Mouse (Mus musculus): ENCODE measurements around the gene Patj. TPM values are rescaled to one million over a fixed set of nuclear protein-coding genes. Genes with fewer than 3 reads are reported as not detected.

Gene Patj
- polyA plus RNA-seq, 1 experiment = 124 TPM

DNA sequence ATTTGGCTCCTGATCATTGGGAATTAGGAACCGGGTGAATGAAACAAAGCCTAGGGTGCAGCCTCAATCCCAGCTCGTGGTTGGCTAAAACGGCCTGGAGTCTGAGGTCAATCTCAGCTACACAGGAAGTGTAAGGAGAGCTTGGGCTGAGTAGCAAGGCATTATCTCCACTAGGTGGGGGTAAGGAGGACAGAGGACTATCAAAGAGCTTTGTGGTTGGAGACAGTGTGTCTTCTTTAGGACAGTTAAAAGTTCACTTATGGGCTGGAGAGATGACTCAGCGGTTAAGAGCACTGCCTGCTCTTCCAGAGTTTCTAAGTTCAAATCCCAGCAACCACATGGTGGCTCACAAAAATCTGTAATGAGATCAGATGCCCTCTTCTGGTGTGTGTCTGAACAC, 329.9 kb downstream of the Patj start:
- Histone ChIP-seq H3K27ac (ENCODE audit: insufficient read depth, low read length) (no peak overlapping the region), H3K27me3 (ENCODE audit: control insufficient read depth, insufficient read depth, low read length) (no peaks in the 10 kb centered on the region), H3K4me1 (ENCODE audit: control insufficient read depth, insufficient read depth, low read length) (no peaks in the 10 kb centered on the region), H3K4me3 (replicated peaks; ENCODE audit: insufficient read depth, low read depth, low read length) (no peak overlapping the region)
- TF ChIP-seq CTCF (IDR thresholded peaks at IDR 0.05; ENCODE audit: borderline replicate concordance, insufficient read depth, low read depth, low read length) (peak; percentile 20; the same call in 1 of the 2 replicates), POLR2A (IDR thresholded peaks at IDR 0.05; ENCODE audit: borderline replicate concordance, insufficient read depth, low read length) (no peak)
- WGBS = 38% methylated on average over 4 of the region's 4 CpGs
- no peak for DNase-seq

DNA sequence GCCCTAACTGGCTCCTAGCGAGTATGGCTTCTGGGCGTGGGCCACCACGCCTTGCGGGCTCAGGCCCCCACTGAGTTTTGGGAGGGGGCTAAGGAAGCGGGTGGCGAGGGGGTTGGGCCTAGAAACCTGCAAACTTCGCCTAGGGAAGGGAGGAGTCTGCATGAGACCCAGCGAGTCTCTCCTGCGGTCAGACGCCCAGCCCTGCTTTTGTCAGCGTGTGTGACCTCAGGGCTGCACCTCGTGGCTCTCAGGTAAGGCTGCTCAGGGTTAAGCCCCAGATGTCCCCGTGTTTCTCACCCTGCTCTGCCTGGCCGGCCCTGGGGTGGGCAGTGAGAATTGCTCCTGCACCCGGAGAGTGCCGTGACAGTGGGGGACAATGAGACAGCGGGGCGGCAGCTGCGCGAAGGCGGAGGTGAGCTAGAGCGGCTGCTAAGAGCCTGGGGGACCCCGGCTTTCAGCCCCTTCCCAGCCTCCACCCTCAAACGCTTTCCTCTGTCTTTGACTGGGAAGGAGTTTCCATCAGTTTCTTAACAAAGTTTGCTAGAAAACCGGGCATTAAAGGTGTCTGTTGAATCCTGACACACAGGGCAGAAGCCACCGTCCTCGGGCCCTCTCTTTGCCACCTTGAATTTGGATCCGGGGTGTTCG, 331.1 kb downstream of the Patj start, which contains the start of gene L1td1:
Gene L1td1 (plus strand): TSS at position 145 of the 648 bp plus-strand sequence.
- H3K27me3 ChIP-seq (ENCODE audit: control insufficient read depth, insufficient read depth, low read length) = no peaks in the 10 kb centered on the region
- H3K27ac ChIP-seq (ENCODE audit: insufficient read depth, low read length) = no peak within 1 kb of the TSS
- no peak within 1 kb of the TSS for H3K4me3 ChIP-seq (replicated peaks; ENCODE audit: insufficient read depth, low read depth, low read length)
- 16% methylated on average over 29 of the region's 29 CpGs for WGBS
- no peaks in the 10 kb centered on the region for H3K4me1 ChIP-seq (ENCODE audit: control insufficient read depth, insufficient read depth, low read length)
- TF ChIP-seq CTCF (IDR thresholded peaks at IDR 0.05; ENCODE audit: borderline replicate concordance, insufficient read depth, low read depth, low read length) (no peak), POLR2A (IDR thresholded peaks at IDR 0.05; ENCODE audit: borderline replicate concordance, insufficient read depth, low read length) (no peak)
- no peak for DNase-seq

GRCm38 (mm10) chr4:98727295-98727958, 331.8 kb downstream of the Patj start:
- TF ChIP-seq POLR2A (IDR thresholded peaks at IDR 0.05; ENCODE audit: borderline replicate concordance, insufficient read depth, low read length) (no peak), CTCF (IDR thresholded peaks at IDR 0.05; ENCODE audit: borderline replicate concordance, insufficient read depth, low read depth, low read length) (no peak)
- 15% methylated on average over 21 of the region's 21 CpGs for WGBS
- no peaks in the 10 kb centered on the region for H3K27me3 ChIP-seq (ENCODE audit: control insufficient read depth, insufficient read depth, low read length)
- H3K27ac ChIP-seq (ENCODE audit: insufficient read depth, low read length) = no peak overlapping the region
- no peak for DNase-seq
- H3K4me1 ChIP-seq (ENCODE audit: control insufficient read depth, insufficient read depth, low read length) = no peaks in the 10 kb centered on the region
- H3K4me3 ChIP-seq (replicated peaks; ENCODE audit: insufficient read depth, low read depth, low read length) = no peak overlapping the region

- Histone ChIP-seq H3K27me3 (ENCODE audit: control insufficient read depth, insufficient read depth, low read length) (no peaks in the 10 kb centered on the region), H3K4me1 (ENCODE audit: control insufficient read depth, insufficient read depth, low read length) (no peaks in the 10 kb centered on the region), H3K4me3 (replicated peaks; ENCODE audit: insufficient read depth, low read depth, low read length) (no peak overlapping the region), H3K27ac (ENCODE audit: insufficient read depth, low read length) (no peak overlapping the region)
- TF ChIP-seq POLR2A (IDR thresholded peaks at IDR 0.05; ENCODE audit: borderline replicate concordance, insufficient read depth, low read length) (no peak), CTCF (IDR thresholded peaks at IDR 0.05; ENCODE audit: borderline replicate concordance, insufficient read depth, low read depth, low read length) (no peak)
- no peak for DNase-seq
- 17% methylated on average over 10 of the region's 10 CpGs for WGBS
These were observed 332.4 kb downstream of the Patj start for GRCm38 (mm10) chr4:98727959-98728347.

- WGBS = 78% methylated on average over 7 of the region's 7 CpGs
- DNase-seq = no peak
- TF ChIP-seq POLR2A (IDR thresholded peaks at IDR 0.05; ENCODE audit: borderline replicate concordance, insufficient read depth, low read length) (no peak), CTCF (IDR thresholded peaks at IDR 0.05; ENCODE audit: borderline replicate concordance, insufficient read depth, low read depth, low read length) (no peak)
These were observed 333.1 kb downstream of the Patj start for GRCm38 (mm10) chr4:98728716-98729115.

DNA sequence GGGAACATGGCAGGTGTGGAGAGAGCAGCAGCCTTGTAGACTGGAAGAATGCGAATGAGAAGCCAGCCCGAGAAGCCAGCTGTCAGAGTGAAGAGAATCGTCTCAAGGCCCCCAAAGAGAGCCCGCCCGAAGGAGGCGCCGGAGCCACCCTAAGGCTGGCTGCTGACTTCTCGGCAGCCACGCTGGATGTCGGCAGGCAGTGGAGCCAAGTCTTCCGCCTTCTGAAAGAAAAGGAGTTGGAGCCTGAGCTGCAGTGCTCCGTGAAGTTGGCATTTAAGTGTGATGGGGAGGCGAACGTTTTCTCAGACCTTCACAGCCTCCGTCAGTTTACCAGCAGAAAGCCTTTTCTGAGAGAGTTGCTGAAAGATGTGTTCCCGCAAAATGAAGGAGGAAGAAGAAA, 338.1 kb downstream of the Patj start:
- 89% methylated on average over 16 of the region's 16 CpGs for WGBS
- no peak for DNase-seq
- Histone ChIP-seq H3K27ac (ENCODE audit: insufficient read depth, low read length) (no peak overlapping the region), H3K27me3 (ENCODE audit: control insufficient read depth, insufficient read depth, low read length) (no peaks in the 10 kb centered on the region), H3K4me3 (replicated peaks; ENCODE audit: insufficient read depth, low read depth, low read length) (no peak overlapping the region), H3K4me1 (ENCODE audit: control insufficient read depth, insufficient read depth, low read length) (no peaks in the 10 kb centered on the region)
- TF ChIP-seq CTCF (IDR thresholded peaks at IDR 0.05; ENCODE audit: borderline replicate concordance, insufficient read depth, low read depth, low read length) (no peak), POLR2A (IDR thresholded peaks at IDR 0.05; ENCODE audit: borderline replicate concordance, insufficient read depth, low read length) (no peak)

More at GRCm38 (mm10) chr4:98728716-98729115, 333.1 kb downstream of the Patj start:
- H3K27me3 ChIP-seq (ENCODE audit: control insufficient read depth, insufficient read depth, low read length) = no peaks in the 10 kb centered on the region
- no peaks in the 10 kb centered on the region for H3K4me1 ChIP-seq (ENCODE audit: control insufficient read depth, insufficient read depth, low read length)
- no peak overlapping the region for H3K4me3 ChIP-seq (replicated peaks; ENCODE audit: insufficient read depth, low read depth, low read length)
- H3K27ac ChIP-seq (ENCODE audit: insufficient read depth, low read length) = no peak overlapping the region

DNA sequence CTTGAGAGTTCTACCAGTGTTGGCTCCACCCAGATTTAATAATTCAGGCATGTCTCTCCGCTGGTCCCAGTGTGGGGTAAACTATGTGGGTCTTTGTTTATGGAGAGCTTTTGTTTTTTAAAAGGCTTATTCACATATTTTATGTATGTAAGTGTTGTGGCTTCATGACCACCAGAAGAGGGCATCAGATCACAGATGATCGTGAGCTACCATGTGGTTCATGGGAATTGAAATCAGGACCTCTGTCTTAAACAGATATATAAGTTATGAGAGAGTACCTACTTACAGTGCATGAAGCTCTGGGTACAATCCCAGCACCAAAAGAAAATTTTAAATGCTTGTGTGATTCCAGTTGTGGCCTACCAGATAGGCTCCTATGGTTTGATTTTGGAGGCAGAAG, 344.2 kb downstream of the Patj start:
- H3K4me3 ChIP-seq (replicated peaks; ENCODE audit: insufficient read depth, low read depth, low read length) = no peak overlapping the region
- no peak for DNase-seq
- no peak for TF ChIP-seq CTCF (IDR thresholded peaks at IDR 0.05; ENCODE audit: borderline replicate concordance, insufficient read depth, low read depth, low read length)
- no peak for TF ChIP-seq POLR2A (IDR thresholded peaks at IDR 0.05; ENCODE audit: borderline replicate concordance, insufficient read depth, low read length)
- no peaks in the 10 kb centered on the region for H3K27me3 ChIP-seq (ENCODE audit: control insufficient read depth, insufficient read depth, low read length)
- WGBS = 15% methylated on average over 2 of the region's 2 CpGs
- H3K4me1 ChIP-seq (ENCODE audit: control insufficient read depth, insufficient read depth, low read length) = no peaks in the 10 kb centered on the region
- no peak overlapping the region for H3K27ac ChIP-seq (ENCODE audit: insufficient read depth, low read length)
